Mouse (Mus musculus): ENCODE measurements around the gene Atp5j2. TPM values are rescaled to one million over a fixed set of nuclear protein-coding genes. Genes with fewer than 3 reads are reported as not detected.

Atp5j2 gene
- polyA plus RNA-seq, 1 experiment from 2014 or later, result 540 TPM

GRCm38 (mm10) chr5:145149294-145149693 lies 42.6 kb downstream of the Atp5j2 start:
- ATAC-seq (ENCODE audit: low FRiP score), result no peak
- no peak for DNase-seq (ENCODE audit: low spot score, missing footprints)
- no peak overlapping the region for H3K9ac ChIP-seq (ENCODE audit: low read length)
- H3K4me2 ChIP-seq, result no peak overlapping the region
- WGBS, result 94% methylated on average over 6 of the region's 6 CpGs
- no peaks in the 10 kb centered on the region for H3K9me3 ChIP-seq (ENCODE audit: control insufficient read depth, low read length)
- no peaks in the 10 kb centered on the region for H3K27me3 ChIP-seq (ENCODE audit: control insufficient read depth, insufficient read depth, low read length)
- H3K4me1 ChIP-seq (ENCODE audit: control insufficient read depth, insufficient read depth, low read length), result no peaks in the 10 kb centered on the region
- no peak overlapping the region for H3K4me3 ChIP-seq (ENCODE audit: low read depth, low read length)
- no peak overlapping the region for H3K27ac ChIP-seq (ENCODE audit: low read depth, low read length)
- peaks cover 26% of the 10 kb centered on the region for H3K36me3 ChIP-seq (ENCODE audit: control insufficient read depth, insufficient read depth, low read length)

DNA sequence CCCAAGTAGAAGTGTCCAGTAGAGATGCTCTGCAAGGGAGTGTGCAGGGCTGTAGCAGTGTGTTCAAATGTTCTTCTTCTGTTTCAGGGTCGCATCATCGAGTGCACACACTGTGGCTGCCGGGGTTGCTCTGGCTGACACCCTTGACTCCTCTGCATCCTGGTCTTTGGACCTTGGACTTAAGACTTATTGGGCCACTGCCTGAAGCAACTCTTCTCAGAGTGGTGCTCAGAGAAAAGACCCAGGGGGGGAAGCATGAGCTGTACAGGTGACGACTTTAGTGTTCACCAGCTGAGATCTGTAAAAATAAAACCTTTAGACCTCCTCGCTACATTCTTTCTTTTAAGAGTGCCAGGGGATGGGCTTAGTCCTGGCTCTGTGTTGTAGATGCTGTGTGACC lies 44.1 kb downstream of the Atp5j2 start:
- Histone ChIP-seq H3K27ac (ENCODE audit: low read depth, low read length) (no peak overlapping the region), H3K9me3 (ENCODE audit: control insufficient read depth, low read length) (no peaks in the 10 kb centered on the region), H3K27me3 (ENCODE audit: control insufficient read depth, insufficient read depth, low read length) (no peaks in the 10 kb centered on the region), H3K4me3 (ENCODE audit: low read depth, low read length) (no peak overlapping the region), H3K4me1 (ENCODE audit: control insufficient read depth, insufficient read depth, low read length) (no peaks in the 10 kb centered on the region), H3K9ac (ENCODE audit: low read length) (no peak overlapping the region), H3K36me3 (ENCODE audit: control insufficient read depth, insufficient read depth, low read length) (peaks cover 36% of the 10 kb centered on the region), H3K4me2 (no peak overlapping the region)
- ATAC-seq (ENCODE audit: low FRiP score) (no peak), DNase-seq (ENCODE audit: low spot score, missing footprints) (no peak)
- WGBS, result 91% methylated on average over 5 of the region's 5 CpGs

GRCm38 (mm10) chr5:145140611-145141010 lies 51.3 kb downstream of the Atp5j2 start:
- H3K4me3 ChIP-seq (ENCODE audit: low read depth, low read length), result peak overlapping the region; percentile 96
- no peak for ATAC-seq (ENCODE audit: low FRiP score)
- H3K4me2 ChIP-seq, result peak overlapping the region; percentile 87
- peak overlapping the region; percentile 92 for H3K9ac ChIP-seq (ENCODE audit: low read length)
- peak overlapping the region; percentile 72; the same call in 1 of the 2 replicates for H3K27ac ChIP-seq (ENCODE audit: low read depth, low read length)
- no peak for DNase-seq (ENCODE audit: low spot score, missing footprints)
- no peaks in the 10 kb centered on the region for H3K9me3 ChIP-seq (ENCODE audit: control insufficient read depth, low read length)
- WGBS, result under 1% methylated on average over 18 of the region's 18 CpGs
- peaks cover 19% of the 10 kb centered on the region for H3K4me1 ChIP-seq (ENCODE audit: control insufficient read depth, insufficient read depth, low read length)
- H3K27me3 ChIP-seq (ENCODE audit: control insufficient read depth, insufficient read depth, low read length), result no peaks in the 10 kb centered on the region
- peaks cover 16% of the 10 kb centered on the region for H3K36me3 ChIP-seq (ENCODE audit: control insufficient read depth, insufficient read depth, low read length)

- DNase-seq (ENCODE audit: low spot score, missing footprints), result peak; percentile 99
- ATAC-seq (ENCODE audit: low FRiP score), result peak; percentile 95
- H3K9ac ChIP-seq (ENCODE audit: low read length), result peak within 1 kb of the TSS; percentile 92
- peaks cover 19% of the 10 kb centered on the region for H3K4me1 ChIP-seq (ENCODE audit: control insufficient read depth, insufficient read depth, low read length)
- no peaks in the 10 kb centered on the region for H3K9me3 ChIP-seq (ENCODE audit: control insufficient read depth, low read length)
- H3K4me2 ChIP-seq, result peak within 1 kb of the TSS; percentile 87
- peak within 1 kb of the TSS; percentile 96 for H3K4me3 ChIP-seq (ENCODE audit: low read depth, low read length)
- H3K27ac ChIP-seq (ENCODE audit: low read depth, low read length), result peak within 1 kb of the TSS; percentile 72
- H3K36me3 ChIP-seq (ENCODE audit: control insufficient read depth, insufficient read depth, low read length), result peaks cover 21% of the 10 kb centered on the region
- H3K27me3 ChIP-seq (ENCODE audit: control insufficient read depth, insufficient read depth, low read length), result no peaks in the 10 kb centered on the region
- WGBS, result under 1% methylated on average over 84 of the region's 84 CpGs
These were observed 52.0 kb downstream of the Atp5j2 start, which contains the start of the genes Pdap1 and Bud31 for GRCm38 (mm10) chr5:145139571-145140519. Pdap1 (minus strand) TSS chr5:145140238. Bud31 (plus strand) TSS chr5:145140362.

DNA sequence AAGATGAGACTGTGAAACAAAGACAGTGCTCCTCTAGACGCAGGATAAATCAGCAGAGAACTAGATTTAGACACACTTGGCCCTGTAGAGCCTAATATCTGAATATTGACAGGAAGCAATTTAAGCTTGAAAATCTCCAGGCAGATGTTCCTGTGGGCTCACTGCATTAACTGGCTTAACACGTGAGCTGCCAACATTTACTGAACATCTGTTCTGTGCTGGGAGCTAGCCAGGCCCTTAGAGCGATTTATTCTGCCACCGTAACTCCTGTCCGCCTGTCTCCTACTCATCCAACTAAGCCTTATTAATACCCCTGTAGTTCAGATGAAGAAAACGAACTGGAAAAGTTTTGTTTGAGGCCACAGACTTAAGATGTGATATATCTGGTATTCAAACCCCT lies 53.0 kb downstream of the Atp5j2 start:
- no peak for ATAC-seq (ENCODE audit: low FRiP score)
- DNase-seq (ENCODE audit: low spot score, missing footprints), result peak; percentile 87
- peak overlapping the region; percentile 96 for H3K4me3 ChIP-seq (ENCODE audit: low read depth, low read length)
- 18% methylated on average over 6 of the region's 6 CpGs for WGBS
- peak overlapping the region; percentile 87 for H3K4me2 ChIP-seq
- peaks cover 28% of the 10 kb centered on the region for H3K36me3 ChIP-seq (ENCODE audit: control insufficient read depth, insufficient read depth, low read length)
- no peaks in the 10 kb centered on the region for H3K27me3 ChIP-seq (ENCODE audit: control insufficient read depth, insufficient read depth, low read length)
- H3K27ac ChIP-seq (ENCODE audit: low read depth, low read length), result no peak overlapping the region
- peak overlapping the region; percentile 92 for H3K9ac ChIP-seq (ENCODE audit: low read length)
- H3K4me1 ChIP-seq (ENCODE audit: control insufficient read depth, insufficient read depth, low read length), result peaks cover 19% of the 10 kb centered on the region
- no peaks in the 10 kb centered on the region for H3K9me3 ChIP-seq (ENCODE audit: control insufficient read depth, low read length)

Other genes starting within 250 kb of the Atp5j2 start
- gene Smurf1, start 226.2 kb downstream of the Atp5j2 start, polyA plus RNA-seq (2014; fragmentation: Nextera tagmentation; extraction: Ambion mirVana), result 13.2 and 17.8 TPM in 2 replicates
- not detected in 2 replicates for gene Gm4871, start 159.3 kb downstream of the Atp5j2 start, polyA plus RNA-seq (2014; fragmentation: Nextera tagmentation; extraction: Ambion mirVana)
- gene 1700018F24Rik, start 149.1 kb downstream of the Atp5j2 start, polyA plus RNA-seq (2014; fragmentation: Nextera tagmentation; extraction: Ambion mirVana), result not detected in 2 replicates
- 179 and 183 TPM in 2 replicates for gene Arpc1a, start 108.2 kb downstream of the Atp5j2 start, polyA plus RNA-seq (2014; fragmentation: Nextera tagmentation; extraction: Ambion mirVana)
- gene Kpna7, start 108.0 kb downstream of the Atp5j2 start, polyA plus RNA-seq (2014; fragmentation: Nextera tagmentation; extraction: Ambion mirVana), result not detected in 2 replicates
- 44.3 and 48.3 TPM in 2 replicates for gene Arpc1b, start 77.8 kb downstream of the Atp5j2 start, polyA plus RNA-seq (2014; fragmentation: Nextera tagmentation; extraction: Ambion mirVana)
- gene Pdap1, start 51.8 kb downstream of the Atp5j2 start, polyA plus RNA-seq (2014; fragmentation: Nextera tagmentation; extraction: Ambion mirVana), result 124 and 131 TPM in 2 replicates
- gene Bud31, start 51.7 kb downstream of the Atp5j2 start, polyA plus RNA-seq (2014; fragmentation: Nextera tagmentation; extraction: Ambion mirVana), result 276 and 283 TPM in 2 replicates
- gene Ptcd1, start 25.0 kb downstream of the Atp5j2 start, polyA plus RNA-seq (2014; fragmentation: Nextera tagmentation; extraction: Ambion mirVana), result 14.5 and 15.6 TPM in 2 replicates
- gene Cpsf4, start 24.8 kb downstream of the Atp5j2 start, polyA plus RNA-seq (2014; fragmentation: Nextera tagmentation; extraction: Ambion mirVana), result 31.7 and 35.9 TPM in 2 replicates
- gene Zkscan14, start 9.8 kb upstream of the Atp5j2 start, polyA plus RNA-seq (2014; fragmentation: Nextera tagmentation; extraction: Ambion mirVana), result 8.8 and 9.6 TPM in 2 replicates
- gene Zkscan5, start 12.5 kb upstream of the Atp5j2 start, polyA plus RNA-seq (2014; fragmentation: Nextera tagmentation; extraction: Ambion mirVana), result 20.4 and 20.6 TPM in 2 replicates
- gene Zfp655, start 39.7 kb upstream of the Atp5j2 start, polyA plus RNA-seq (2014; fragmentation: Nextera tagmentation; extraction: Ambion mirVana), result 43.2 and 48.9 TPM in 2 replicates
- gene Zscan25, start 88.4 kb upstream of the Atp5j2 start, polyA plus RNA-seq (2014; fragmentation: Nextera tagmentation; extraction: Ambion mirVana), result 0.61 and 1.0 TPM in 2 replicates
- not detected in 2 replicates for gene Cyp3a57, start 153.2 kb upstream of the Atp5j2 start, polyA plus RNA-seq (2014; fragmentation: Nextera tagmentation; extraction: Ambion mirVana)

All from midbrain, embryonic 11.5 days (tissue).